Mouse (Mus musculus): ENCODE results near the gene Olfr362.
"Not testable (repeated sequence)": the region's sequence is repeated elsewhere in the genome, so short reads cannot be mapped to it uniquely, and the experiment has no call there.

The Olfr362 gene

GRCm38 (mm10) chr2:37117810-37118209 lies at the start of gene Olfr362:
TSS of gene Olfr362 (minus strand) at chr2:37117910.
- DNase-seq (ENCODE audit: inconsistent age in 2 of 2, low spot score in 1 of 2) = no peak

- no peak for DNase-seq (ENCODE audit: inconsistent age in 2 of 2, low spot score in 1 of 2)
Observed at GRCm38 (mm10) chr2:37139022-37139421, 21.3 kb upstream of the Olfr362 start, which contains the start of gene Olfr364-ps1. TSS of gene Olfr364-ps1 (plus strand) at chr2:37139322.

- not testable (repeated sequence) for DNase-seq (ENCODE audit: inconsistent age in 2 of 2, low spot score in 1 of 2)
Observed at GRCm38 (mm10) chr2:37089190-37089589, 28.5 kb downstream of the Olfr362 start, which contains the start of gene Olfr361. TSS of gene Olfr361 (minus strand) at chr2:37089290.

- DNase-seq (ENCODE audit: inconsistent age in 2 of 2, low spot score in 1 of 2) = no peak
Observed at GRCm38 (mm10) chr2:37065446-37065845, 52.3 kb downstream of the Olfr362 start, which contains the start of gene Olfr360. TSS of gene Olfr360 (plus strand) at chr2:37065746.
